Mouse (Mus musculus): ENCODE data around the gene Ptprf.

Gene Ptprf

DNA sequence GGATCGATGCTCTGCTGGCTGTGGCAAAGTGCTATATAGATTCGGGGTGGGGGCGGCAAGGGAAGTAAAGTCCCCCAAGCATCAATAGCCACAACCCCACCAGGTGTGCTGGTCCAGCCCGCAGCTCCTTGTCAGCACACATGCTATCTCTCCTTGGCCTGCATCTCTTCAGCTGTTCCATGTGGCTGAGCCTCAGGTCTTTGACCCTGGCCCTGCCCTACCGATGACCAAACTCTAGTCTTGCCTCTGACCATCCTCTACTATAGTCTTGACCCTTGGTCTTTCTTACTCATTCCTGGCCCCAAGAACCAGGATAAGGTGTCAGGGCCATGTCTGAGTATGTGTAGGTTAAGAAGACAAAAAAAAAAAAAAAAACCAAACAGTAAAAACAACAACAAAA, 33.2 kb downstream of the Ptprf start:
- no peak for DNase-seq (ENCODE audit: inconsistent ontology term)

DNA sequence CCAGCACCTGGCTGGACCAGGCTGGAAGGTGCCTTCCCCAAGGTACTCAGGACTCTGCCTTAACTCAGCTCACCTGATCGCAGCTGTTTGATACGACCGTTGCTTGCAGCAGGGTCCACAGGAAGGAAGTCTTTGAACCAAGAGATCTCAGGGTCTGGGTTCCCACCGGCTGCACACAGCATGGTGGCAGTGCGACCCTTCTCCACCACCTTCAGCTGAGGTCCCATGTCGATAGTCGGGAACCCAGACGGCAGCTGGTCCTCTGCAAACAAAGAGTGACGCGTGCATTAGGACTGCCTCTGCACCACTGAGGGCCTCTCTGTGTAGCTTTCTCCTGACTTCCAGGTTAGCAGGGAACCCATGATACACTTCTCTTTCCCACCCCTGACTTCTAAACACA, 33.8 kb downstream of the Ptprf start:
- no peak for DNase-seq (ENCODE audit: inconsistent ontology term)

DNA sequence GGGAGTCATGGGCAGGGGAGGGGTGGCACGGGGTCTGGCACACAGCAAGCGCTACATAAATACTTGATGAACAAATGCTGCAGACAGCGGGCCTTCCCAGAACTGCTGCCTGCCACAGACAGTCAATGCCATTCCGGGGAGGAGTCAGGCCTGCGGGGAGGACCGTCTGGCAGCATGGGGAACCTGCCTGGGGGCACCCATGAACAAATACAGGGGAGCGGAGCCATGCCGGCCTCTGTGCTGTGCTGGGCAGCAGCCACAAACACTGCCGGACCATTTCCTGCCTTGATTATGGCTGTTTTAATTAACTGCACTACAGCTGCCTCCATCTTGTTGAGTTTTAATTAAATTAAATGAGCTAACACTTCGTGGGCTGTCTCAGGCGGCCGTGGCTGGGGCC, 35.0 kb downstream of the Ptprf start:
- DNase-seq (ENCODE audit: inconsistent ontology term) = peak; percentile 41

DNA sequence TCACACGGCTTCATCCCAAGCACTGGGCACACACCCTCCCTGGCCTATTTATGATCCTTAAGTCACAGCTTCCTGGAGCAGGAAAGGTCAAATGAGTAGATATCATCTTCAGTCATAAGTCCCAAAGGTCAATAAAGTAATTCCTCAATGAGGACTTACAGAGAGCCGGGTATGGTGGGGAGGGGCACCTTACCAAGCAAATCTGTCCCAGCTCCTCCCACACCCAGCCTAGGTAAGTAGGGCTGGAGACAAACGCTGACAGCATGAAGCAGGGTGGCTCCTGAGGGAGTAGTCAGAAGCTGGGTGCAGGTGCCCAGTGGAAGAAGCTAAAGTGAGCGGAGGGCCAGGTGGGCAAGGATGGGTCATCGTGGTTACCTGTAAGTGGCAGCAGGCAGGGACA, 36.3 kb downstream of the Ptprf start:
- no peak for DNase-seq (ENCODE audit: inconsistent ontology term)

DNA sequence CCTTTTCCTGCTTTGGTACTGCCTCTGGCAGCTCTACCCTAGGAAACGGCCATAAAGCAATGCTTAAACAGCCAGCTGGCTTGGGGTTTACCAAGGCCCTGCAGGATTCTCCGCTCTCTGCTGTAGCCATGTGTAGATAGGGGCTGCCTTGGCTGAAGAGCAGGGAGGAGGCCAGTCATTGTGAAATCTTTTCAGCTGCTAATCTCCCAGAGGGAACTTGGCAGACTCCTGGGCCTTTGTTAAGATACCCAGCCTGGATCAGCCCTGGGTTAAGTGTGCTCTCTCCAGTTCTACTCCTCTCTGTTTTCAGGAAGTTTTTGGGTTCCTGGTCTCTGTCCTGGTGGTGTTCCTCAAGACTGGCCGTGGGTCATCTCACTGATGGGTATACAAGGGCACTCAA, 43.9 kb downstream of the Ptprf start:
- DNase-seq (ENCODE audit: inconsistent ontology term) = peak; percentile 58

DNA sequence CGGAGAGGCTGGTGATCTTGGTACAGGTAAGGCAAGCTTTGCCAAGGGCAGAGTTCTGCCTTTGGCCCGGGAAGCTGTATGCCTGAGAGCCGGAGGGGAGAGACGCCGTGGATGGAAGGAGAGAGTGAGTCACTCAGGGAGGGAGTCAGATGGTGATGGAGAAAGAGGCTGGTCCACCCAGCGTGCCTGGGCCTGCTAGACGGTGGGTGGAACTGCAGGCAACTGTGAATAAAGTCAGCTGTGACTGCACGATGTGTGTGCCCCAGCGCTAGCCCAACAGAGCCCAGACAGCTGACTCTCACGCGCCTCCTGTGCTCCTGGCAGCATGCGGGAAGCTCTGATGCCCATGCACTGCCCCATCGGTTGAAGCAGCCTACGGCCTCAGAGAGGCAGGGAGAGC, 45.4 kb downstream of the Ptprf start:
- DNase-seq (ENCODE audit: inconsistent ontology term) = no peak

DNA sequence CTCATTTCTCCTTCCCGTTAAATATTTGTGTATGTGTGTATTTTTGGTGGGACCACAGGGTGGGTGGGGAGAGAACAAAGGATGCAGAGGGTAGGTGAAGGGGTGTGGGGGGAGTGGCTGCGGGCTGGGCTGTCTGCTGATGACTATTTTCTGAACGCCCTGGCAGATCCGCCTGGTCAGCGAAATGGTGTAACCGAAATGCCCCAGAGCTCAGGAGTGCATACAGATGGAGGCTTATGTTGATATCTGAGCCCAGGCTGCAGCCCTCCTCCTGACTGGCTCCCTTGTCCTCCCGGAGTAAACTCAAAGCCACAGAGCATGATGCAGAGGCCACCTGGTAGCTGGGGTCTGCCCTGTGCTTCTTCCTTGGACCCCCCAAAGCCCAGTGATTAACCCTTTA, 47.4 kb downstream of the Ptprf start:
- no peak for DNase-seq (ENCODE audit: inconsistent ontology term)

DNA sequence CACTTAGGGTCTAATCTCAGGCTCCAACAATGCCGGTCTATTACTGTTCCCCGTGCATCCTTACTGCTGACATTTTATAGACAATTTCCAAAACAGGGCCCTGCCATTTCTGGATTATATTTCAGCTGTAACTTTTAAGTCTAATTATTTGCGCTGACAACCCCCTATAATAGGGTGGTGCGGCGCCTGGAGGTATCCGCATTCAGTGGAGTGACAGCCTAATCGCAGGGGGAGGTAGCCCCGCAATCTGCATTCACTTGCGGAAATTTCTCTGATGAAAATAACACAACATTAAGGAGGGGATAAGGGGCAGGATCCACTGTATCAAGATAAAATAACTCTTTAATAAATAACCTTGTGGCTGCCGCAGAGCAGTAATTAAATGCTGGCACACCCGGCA, 47.9 kb downstream of the Ptprf start:
- DNase-seq (ENCODE audit: inconsistent ontology term) = no peak

DNA sequence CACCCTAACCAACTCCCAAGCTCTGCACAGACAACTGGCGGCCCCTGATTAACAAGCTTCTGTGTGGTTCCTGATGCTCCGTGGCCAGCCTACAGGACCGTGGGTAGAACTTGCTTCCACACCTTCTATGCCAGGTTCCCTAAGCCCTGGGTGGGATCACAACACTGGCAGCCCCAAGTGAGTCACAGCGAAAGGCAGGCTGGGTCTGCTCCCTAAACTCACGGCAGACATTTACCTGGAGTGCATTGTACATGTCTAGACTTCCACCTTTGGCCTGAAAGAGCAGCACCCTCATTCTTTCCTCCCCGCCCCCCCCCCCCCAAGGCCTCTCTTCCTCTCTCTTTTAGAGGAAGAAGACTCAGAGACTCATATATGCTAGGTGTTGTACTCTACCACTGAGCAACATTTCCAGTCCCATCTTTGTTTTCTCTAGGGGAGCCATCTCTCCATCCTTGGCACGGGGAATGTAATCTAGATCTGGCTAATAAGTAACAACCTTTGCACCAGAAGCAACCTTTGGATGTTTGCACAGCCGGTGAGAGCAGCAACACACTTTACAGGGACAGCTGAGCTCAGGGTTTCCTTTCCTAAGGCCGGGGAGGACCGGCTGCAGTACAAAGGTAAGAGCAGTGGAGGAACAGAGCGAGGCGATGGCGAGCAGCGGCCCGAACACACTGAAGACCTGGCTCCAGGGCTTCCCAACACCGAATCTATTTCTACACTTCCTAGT, 51.1 kb downstream of the Ptprf start:
- DNase-seq (ENCODE audit: inconsistent ontology term) = no peak

DNA sequence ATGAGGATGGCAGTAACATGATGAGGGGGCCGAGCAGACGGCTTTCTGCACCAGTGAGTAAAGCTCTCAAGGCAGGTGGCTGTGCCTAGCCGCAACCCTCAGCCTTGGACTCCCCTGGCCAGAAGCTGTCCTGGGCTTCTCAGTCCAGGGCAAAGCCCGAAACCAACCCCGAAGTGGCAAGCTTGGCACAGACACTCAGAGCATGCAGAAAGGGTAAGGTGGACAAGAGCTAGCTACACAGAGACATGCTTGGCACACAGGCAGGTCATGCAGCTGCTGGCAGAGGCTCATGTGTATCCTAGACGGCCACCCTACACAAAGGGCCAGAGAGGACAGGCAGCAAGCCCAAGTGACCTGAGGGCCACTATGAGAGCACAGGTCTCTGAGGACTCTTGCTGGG, 52.5 kb downstream of the Ptprf start:
- no peak for DNase-seq (ENCODE audit: inconsistent ontology term)

DNA sequence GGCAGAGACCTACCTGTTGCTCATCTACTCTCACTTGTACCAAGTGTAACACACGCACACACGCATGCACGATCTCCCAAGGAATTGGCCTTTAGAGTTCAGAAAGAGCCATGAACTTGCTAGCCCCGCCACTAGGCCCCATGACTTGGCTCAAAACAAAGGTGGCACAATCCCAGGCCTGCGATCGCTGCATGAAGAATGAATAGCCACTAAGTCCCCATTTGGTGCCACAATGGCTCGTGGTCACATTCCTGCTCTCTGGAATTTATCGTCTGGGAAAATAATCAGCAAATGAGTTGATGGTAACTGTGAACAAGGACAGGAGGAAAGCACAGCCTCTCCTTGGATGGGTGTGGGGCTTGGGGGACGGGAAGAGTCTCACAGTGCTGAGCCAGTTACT, 54.3 kb downstream of the Ptprf start:
- peak; percentile 94 for DNase-seq (ENCODE audit: inconsistent ontology term)

DNA sequence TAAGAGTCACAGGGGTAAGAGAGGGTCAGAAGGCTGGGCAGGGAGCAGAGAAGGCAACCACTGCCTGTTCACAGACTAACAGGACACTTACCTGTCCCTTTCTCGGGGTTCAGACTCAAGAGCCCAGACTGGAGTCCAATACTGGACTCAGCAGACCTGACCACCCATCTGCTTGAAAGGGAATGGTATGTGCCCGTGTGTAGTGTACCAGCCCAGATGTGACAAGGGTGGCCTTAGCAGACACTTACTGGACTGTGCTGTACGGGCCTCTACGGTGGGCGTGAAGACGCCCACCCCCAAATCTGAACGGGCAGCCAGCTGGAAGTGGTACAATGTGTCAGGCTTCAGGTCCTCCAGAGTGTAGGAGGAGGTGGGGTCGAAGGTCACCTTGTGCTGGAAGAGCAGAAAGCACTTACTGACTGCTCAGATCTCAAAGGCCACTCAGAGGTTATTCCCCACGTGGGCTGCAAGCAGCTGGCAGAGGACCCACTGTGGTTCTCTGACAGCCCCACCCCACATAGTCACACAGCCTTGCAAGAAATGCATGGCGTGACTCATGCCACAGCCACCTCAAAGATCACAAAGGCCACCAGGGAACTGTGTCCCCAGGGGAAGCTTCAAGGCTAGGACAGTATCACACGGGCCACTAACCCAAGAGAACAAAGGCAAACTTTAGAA, 56.4 kb downstream of the Ptprf start:
- peak; percentile 77 for DNase-seq (ENCODE audit: inconsistent ontology term)

DNA sequence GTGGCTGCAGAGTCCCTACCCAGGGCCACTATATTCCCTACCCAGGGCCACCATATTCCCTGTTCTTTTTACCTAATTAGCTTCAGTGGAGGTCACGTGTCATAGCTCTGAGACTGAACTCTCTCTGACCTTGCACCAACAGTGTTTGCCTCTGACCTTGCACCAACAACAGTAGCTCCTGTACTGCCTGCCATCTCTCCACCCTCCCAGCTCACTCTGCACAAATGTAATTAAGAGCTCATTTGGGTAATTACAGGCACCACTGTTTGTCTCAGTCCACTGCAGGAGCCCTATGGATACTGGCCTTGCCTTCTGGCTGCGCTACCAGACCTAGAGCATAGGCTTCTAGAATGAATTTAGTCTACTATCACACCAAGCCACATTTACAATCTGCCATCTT, 57.3 kb downstream of the Ptprf start:
- no peak for DNase-seq (ENCODE audit: inconsistent ontology term)

DNA sequence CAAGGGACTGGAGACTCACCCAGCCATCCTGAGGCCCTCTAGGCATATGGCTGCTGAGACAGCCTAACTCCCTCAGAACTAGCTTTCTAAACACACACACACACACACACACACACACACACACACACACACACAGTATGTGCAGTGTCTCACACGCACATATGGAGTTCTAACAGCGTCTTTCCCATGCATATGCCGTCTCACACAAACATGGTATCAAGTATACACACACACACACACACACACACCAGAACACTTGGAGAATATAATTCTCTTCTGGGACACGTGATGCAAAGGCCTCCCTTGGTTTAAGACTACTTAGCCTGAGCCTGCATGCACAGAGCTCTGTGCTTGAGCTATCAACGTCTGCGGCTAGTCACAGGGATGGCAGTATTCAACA, 59.3 kb downstream of the Ptprf start:
- DNase-seq (ENCODE audit: inconsistent ontology term) = no peak

DNA sequence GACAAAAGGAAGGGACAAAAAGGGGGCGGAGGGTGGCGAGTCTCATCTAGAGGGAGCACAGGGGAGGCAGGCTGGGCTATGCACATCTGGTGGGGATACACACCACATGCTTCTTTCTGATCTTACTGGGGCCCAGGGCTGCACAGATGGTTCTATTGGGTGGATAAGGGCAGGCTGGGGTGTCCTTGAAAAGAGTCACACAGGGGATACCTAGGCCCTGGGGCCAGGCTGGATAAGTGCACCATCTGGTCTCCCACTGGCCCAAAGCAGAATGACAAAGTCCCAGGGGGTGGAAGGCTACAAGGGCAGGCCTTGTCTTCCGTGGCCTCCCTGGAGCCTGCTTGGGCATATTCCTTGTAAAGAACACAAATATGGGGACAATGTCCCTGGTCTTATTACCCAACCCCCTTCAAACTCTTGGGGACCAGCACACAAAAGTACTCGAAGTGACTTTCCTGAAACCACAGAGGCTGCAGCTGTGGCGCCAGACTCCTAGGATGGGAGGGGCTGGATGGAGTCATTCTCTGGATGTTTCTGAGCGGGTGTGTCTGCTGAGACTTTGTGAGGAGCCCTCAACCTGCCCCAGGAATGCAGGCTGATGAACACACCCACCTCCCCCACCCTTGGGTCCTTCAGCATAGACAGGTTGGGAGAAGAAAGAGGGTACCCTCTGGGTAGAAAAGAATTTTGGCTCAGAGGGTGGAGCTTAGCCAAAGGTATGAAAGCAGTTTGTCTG, 62.0 kb downstream of the Ptprf start:
- peak; percentile 40 for DNase-seq (ENCODE audit: inconsistent ontology term)

DNA sequence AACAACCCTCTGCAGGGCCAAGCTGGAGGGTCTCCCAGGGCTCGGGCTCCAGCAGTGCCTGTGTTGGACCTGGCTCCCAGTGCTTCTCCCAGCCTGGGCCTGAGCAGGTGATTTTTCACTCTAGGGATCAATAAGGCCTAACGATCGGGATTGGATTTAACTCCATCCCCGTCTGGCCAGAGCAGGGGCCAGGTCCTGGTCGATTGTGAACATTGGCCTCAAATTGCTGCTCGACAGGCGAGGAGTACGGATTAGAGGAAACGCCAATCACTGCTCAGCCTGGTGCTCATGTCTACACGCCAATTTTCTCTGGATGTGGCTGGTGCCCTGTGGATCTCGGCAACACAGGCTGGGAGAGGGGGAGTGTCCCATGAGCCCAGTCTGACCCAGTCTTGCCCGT, 63.8 kb downstream of the Ptprf start:
- no peak for DNase-seq (ENCODE audit: inconsistent ontology term)

DNA sequence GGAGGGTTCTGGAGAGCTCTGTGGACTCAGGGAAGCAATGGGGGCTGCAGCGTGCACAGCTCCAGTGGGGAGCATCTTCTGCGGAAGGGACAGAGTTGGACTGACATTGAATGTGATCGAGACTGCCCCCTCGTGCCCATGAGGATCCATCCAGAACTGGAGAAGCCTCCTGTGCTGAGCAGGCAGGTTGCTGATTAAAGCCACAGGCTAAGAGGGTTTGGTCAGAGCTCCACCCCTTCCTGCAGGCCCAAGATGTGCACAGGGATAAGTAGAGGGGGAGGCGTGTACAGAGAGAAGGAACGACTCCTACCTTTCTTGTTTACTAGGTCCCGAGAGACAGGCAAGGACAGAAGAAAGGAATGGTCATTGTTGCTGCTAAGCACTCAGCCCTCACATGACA, 69.9 kb downstream of the Ptprf start:
- DNase-seq (ENCODE audit: inconsistent ontology term) = no peak

DNA sequence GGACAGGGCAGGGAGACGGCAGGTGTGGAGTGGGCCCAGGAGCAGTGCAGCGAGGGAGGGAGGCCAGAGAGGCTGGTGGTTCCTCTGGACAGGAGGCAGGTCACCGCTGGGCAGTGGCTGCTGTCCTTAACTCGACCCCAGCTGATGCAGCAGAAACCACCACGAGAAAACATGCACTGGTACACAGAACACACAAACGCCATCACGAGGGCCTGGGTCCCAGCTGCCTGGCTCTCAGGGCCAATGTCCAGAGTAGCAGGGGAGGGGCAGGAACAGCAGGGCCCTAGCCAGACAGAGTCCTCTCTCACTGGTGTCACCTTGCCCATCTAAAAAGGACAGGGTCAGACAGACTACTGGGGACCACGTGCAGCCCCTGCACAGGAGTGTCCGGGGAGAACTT, 70.4 kb downstream of the Ptprf start:
- no peak for DNase-seq (ENCODE audit: inconsistent ontology term)

DNA sequence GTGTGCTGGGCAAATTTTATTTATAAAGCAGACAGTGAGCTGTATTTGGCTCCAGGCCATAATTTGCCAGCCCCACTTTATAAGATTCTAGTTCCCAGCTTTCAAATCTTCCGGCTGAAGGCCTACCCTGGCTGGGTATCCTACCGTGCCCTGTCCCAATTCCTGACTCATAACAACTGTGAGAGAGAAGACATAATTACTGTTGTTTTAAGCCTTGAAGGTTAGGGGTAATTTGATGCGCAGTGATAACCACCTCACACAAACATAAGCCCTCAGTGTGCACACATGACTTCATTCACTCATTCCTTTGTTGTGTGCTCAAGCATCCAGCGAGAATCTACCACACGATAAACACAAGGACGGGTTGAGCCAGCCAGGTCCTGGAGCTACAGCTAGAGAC, 71.7 kb downstream of the Ptprf start:
- peak; percentile 71 for DNase-seq (ENCODE audit: inconsistent ontology term)

DNA sequence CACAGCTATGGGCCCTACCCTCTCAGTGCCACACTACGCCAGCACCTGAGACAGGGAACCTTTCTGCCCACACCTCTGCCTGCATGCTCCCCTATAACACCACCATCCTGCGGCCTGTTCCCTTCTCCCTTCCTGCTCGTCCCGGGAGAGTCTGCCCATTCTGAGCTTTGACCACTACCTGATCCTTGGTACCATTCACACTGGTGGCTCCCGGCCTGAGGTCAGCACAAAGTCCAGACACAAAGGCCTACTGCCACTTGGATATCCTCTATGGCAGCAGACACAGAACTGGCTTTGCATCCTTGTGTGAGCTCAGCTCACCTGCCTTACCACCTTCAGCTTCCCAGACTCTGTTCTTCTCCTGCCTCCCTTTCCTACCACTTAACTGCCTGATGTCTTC, 72.7 kb downstream of the Ptprf start:
- no peak for DNase-seq (ENCODE audit: inconsistent ontology term)

DNA sequence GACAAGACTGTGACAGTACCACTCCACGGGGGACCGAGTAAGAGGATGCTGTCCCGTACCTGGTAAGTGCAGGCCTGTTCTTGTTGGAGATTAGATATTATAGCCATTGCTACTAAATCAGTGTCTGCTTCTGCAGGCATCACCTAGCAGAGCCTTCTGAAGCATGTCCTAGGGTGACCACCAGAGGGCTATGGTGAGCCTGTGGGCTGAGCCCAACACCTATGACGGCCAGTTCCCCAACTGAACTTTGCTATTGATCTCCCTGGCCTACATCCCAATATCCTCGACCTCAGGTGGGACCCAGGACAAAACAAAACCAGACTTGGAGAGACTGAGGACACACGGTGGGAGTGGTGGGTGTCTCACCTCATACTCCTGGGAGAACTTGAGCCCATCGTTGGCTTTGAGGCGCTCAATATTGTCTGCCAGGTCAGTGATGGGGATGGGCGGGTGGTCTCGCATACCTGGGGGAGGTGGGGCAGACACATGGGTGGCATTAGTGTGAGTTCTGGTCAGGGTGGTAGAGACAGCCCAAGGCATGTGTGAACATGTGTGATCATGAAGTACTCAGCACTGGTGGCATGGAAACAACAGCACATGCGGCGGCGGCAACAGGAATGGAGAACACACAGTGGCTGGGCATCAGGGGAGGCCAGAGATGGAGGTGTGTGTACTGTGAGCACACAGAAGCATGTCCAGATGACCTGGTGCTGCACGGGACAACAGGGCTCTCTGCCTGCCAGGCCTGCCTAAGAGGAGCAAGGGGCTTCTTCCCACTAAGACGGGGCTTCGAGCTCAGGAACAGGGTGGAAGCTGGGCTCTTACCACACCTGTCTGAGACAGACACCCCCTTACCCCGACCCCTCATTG, 74.2 kb downstream of the Ptprf start:
- peak; percentile 31 for DNase-seq (ENCODE audit: inconsistent ontology term)

DNA sequence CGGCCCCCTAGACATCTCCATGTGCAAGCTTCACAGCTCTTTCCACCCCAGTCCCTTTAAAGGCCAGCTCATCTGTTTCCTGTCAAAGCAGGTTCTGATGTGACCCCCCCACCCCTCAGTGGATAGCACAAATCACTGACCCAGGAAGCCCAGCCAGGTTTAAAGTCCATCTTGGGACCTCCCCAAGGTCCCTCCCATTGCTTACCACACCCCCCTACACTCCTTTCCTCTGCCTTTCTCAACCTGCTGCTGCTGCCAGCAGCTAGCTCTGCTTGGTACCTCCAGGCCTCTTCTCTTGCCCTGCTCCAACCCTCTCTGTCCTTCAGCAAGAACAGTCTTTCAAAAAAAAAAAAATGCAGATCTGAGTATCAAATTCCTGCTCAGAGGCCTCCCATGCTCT, 76.3 kb downstream of the Ptprf start:
- DNase-seq (ENCODE audit: inconsistent ontology term) = no peak
